Comparison of ENCODE assay signal across 8 mouse cellular contexts in genomic region chr3:97296941-97297552, GRCm38 (mm10). TPM values are rescaled to one million over a fixed set of nuclear protein-coding genes. Genes with fewer than 3 reads are reported as not detected.
DNase-seq lines count a peak whose midpoint lies in the region; ATAC-seq and TF ChIP-seq lines count a peak whose summit lies in the region.

No protein-coding gene starts in this region.

- peak; percentile 21; the same call in 1 of the 2 replicates for TF ChIP-seq POLR2A in cerebellum, adult 2 months (IDR thresholded peaks at IDR 0.05; ENCODE audit: borderline replicate concordance, insufficient read depth, low read length)

- peak; percentile 73 for DNase-seq in NIH3T3 (ENCODE audit: low read depth)
- DNase-seq in cerebellum, adult 2 months, result peak; percentile 55 to 69
- DNase-seq in layer of hippocampus, postnatal 14 days (ENCODE audit: low spot score in 2 of 2), result peak; percentile 44 to 45
- peak; percentile 58 for DNase-seq in lung, postnatal 10 days
- peak; percentile 47 for DNase-seq in ovary, postnatal 14 days (ENCODE audit: low spot score)
- DNase-seq in thymus, postnatal 4 days, result peak; percentile 67

- peak overlapping the region; percentile 87 for H3K4me2 ChIP-seq in hindbrain, embryonic 12.5 days (replicated peaks)

- H3K4me1 ChIP-seq in cerebellum, adult 2 months (ENCODE audit: control insufficient read depth, insufficient read depth, low read length), result peaks cover 13% of the 10 kb centered on the region
- peaks cover 35% of the 10 kb centered on the region for H3K4me1 ChIP-seq in hindbrain, embryonic 12.5 days

- no peak for TF ChIP-seq CTCF in cerebellum, adult 2 months (IDR thresholded peaks at IDR 0.05; ENCODE audit: borderline replicate concordance, insufficient read depth, low read depth, low read length)

- no peaks in the 10 kb centered on the region for H3K27me3 ChIP-seq in cerebellum, adult 2 months (ENCODE audit: control insufficient read depth, insufficient read depth, low read length)
- H3K27me3 ChIP-seq in hindbrain, embryonic 12.5 days, result no peaks in the 10 kb centered on the region

- H3K36me3 ChIP-seq in hindbrain, embryonic 12.5 days, result no peaks in the 10 kb centered on the region

- H3K9ac ChIP-seq in hindbrain, embryonic 12.5 days, result peak overlapping the region; percentile 91

- no peaks in the 10 kb centered on the region for H3K9me3 ChIP-seq in hindbrain, embryonic 12.5 days (replicated peaks)

- peak; percentile 56 for ATAC-seq in frontal cortex, adult (ENCODE audit: low TSS enrichment)
- ATAC-seq in hindbrain, embryonic 12.5 days (ENCODE audit: low FRiP score), result peak; percentile 69

- H3K4me3 ChIP-seq in cerebellum, adult 2 months (replicated peaks; ENCODE audit: insufficient read depth, low read depth, low read length), result peak overlapping the region; percentile 67
- H3K4me3 ChIP-seq in hindbrain, embryonic 12.5 days, result peak overlapping the region; percentile 76

- WGBS in cerebellum, adult 2 months, result under 1% methylated on average over 16 of the region's 16 CpGs
- 3% methylated on average over 16 of the region's 16 CpGs for WGBS in hindbrain, embryonic 12.5 days

- H3K27ac ChIP-seq in cerebellum, adult 2 months (ENCODE audit: insufficient read depth, low read length), result 0 out of 2 replicates have a peak overlapping the region, but pooled peaks have one; percentile 64
- peak overlapping the region; percentile 98 for H3K27ac ChIP-seq in hindbrain, embryonic 12.5 days

RNA-seq across cellular contexts. Expression of gene Bcl9, which starts 0.7 kb away (rescaled TPM):
- 22.7 and 22.9 TPM in 2 replicates for polyA plus RNA-seq in cerebellum, adult 2 months (2012; rRNA removed)
- 72.8 and 82.3 TPM in 2 replicates for polyA plus RNA-seq in hindbrain, embryonic 12.5 days (2016; fragmentation: Nextera tagmentation; extraction: Ambion mirVana)
- total RNA-seq in layer of hippocampus, postnatal 14 days (2021), result 10 to 100 TPM; 59.7 to 64.8 TPM

Comparison
In these comparisons a context has a peak if more than half of its experiments do, and no peak if none do; other contexts are left out.
1. Peak in every context shown above with its lines: DNase-seq, ATAC-seq, H3K4me3 ChIP-seq and H3K27ac ChIP-seq.